Mouse (Mus musculus) cerebellum, adult 2 months (tissue): ENCODE results near the gene Onecut1. TPM values are rescaled to one million over a fixed set of nuclear protein-coding genes. Genes with fewer than 3 reads are reported as not detected.

Source experiments
- DNase-seq, 2 experiments: peaks; one replicate each; pipeline ENCODE4 v3.0.0; 2021
- H3K27ac ChIP-seq: fragments of 200-500 bp; 2 replicates; pipeline ENCODE4 v1.5.1; 2012; ENCODE audit warnings: low read length, control low read depth, inconsistent platforms; ENCODE audit not compliant: insufficient read depth
- H3K27me3 ChIP-seq: fragments of 200-500 bp; 2 replicates; pipeline ENCODE4 v1.6.1; 2012; ENCODE audit warnings: inconsistent platforms, mild to moderate bottlenecking, low read length, moderate library complexity; ENCODE audit not compliant: control insufficient read depth, insufficient read depth
- H3K4me1 ChIP-seq: fragments of 200-500 bp; 2 replicates; pipeline ENCODE4 v1.6.1; 2011; ENCODE audit warnings: low read length; ENCODE audit not compliant: control insufficient read depth, insufficient read depth
- H3K4me3 ChIP-seq: fragments of 200-500 bp; replicated peaks from 2 replicates; pipeline ENCODE3; 2011; ENCODE audit warnings: mild to moderate bottlenecking, low read depth, low read length, control low read depth; ENCODE audit not compliant: insufficient read depth
- CTCF ChIP-seq: fragments of 200-500 bp; IDR thresholded peaks from 2 replicates; pipeline ENCODE4 v1.5.1; 2011; ENCODE audit warnings: low read depth, mild to moderate bottlenecking, control low read depth, low read length, moderate library complexity, borderline replicate concordance; ENCODE audit not compliant: insufficient read depth
- POLR2A ChIP-seq: fragments of 200-500 bp; IDR thresholded peaks from 2 replicates; pipeline ENCODE4 v1.6.1; 2011; ENCODE audit warnings: low read length, control low read depth, borderline replicate concordance; ENCODE audit not compliant: insufficient read depth
- WGBS: fragments of 180-500 bp; shearing (Covaris S2); methylation state at CpG from one replicate; pipeline ENCODE4 v1.1.7; 2018; 5-methylcytosine and 5-hydroxymethylcytosine counted together
- polyA plus RNA-seq: library from polyadenylated mRNA; depleted of rRNA; stranded (reverse); fragments of >200 nt; gene quantifications from 2 replicates; pipeline ENCODE4 v1.2.3, GENCODE M21; 2012

The Onecut1 gene
- polyA plus RNA-seq, 1 experiment, result 0.21 TPM

DNA sequence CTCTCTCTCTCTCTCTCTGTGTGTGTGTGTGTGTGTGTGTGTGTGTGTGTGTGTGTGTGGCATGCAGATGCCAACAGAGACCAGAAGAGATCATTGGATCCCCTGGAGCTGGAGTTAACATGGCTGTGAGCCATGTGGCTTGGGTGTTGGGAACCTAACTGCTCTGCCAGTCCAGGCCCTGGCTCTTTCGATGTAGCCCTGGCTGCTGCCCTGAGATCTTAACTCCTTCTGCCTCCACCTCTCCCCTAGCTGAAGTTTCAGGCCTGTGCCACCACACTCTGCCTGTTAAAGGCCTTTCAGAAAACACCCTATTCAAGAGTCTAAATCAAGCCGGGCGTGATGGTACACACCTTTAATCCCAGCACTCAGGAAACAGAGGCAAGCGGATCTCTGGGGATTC is 49.7 kb downstream of the Onecut1 start:
- Histone ChIP-seq H3K27me3 (no peaks in the 10 kb centered on the region), H3K4me1 (no peaks in the 10 kb centered on the region), H3K27ac (no peak overlapping the region), H3K4me3 (no peak overlapping the region)
- no peak for DNase-seq
- TF ChIP-seq POLR2A (no peak), CTCF (no peak)
- 67% methylated on average over 4 of the region's 4 CpGs for WGBS

DNA sequence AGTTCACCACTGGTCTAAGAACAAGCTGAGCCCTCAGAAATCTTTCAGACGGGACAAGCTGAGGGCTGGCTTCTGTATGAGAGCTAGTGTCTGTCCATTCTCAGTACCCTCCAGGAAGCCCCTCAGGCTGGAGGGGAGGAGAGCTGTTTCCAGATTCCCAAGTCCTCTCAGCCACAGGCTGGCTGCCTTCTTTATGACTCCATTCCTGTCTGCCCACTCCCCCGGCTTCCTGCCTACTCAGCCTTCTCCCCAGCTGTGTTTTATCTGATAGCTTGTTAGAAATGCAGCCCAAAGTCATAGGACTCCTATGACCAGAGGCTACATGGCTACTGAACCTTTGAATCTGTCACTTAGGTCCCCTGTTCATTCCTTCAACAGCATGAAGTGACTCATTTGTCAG is 50.2 kb downstream of the Onecut1 start:
- no peak overlapping the region for H3K4me3 ChIP-seq
- H3K4me1 ChIP-seq, result no peaks in the 10 kb centered on the region
- no peak for TF ChIP-seq CTCF
- no peak for TF ChIP-seq POLR2A
- no peak overlapping the region for H3K27ac ChIP-seq
- no peak for DNase-seq
- WGBS, result 68% methylated on average over 2 of the region's 2 CpGs
- no peaks in the 10 kb centered on the region for H3K27me3 ChIP-seq

DNA sequence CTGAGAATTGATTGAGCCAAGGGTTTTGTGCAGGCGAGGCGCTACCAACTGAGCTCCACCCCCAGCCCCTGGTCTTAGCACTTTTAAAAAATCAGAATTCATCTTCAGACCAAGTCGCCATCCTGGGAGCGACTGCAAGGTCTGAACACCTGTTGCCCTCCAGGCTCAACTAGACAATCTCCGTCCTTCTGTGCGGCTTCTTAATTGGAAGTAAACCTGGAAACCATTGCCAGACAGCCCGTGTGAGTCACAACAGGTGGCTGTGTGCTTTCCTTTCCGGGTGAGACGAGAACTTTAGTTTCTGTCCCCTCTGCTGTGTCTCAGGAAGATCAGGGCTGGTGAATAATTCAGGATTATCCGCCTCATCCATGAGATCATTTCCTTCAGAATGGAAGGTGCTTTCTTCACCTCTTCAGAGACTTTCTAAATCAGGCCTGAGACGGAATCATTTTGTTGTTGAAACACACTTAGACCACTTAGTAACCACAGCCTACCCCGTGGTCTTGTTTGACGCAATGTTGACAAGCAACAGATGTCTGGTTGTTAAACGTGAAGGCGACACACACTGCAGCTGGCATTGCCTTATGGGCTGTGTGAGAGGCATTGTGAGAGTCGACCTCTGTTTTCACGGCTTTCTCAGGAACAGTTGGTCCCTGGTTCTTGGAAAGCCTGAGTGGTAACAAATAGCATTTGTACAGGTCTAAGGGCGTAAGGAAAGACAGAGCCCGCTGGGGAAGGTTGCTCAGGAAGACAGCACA is 51.1 kb downstream of the Onecut1 start:
- Histone ChIP-seq H3K4me3 (no peak overlapping the region), H3K27ac (no peak overlapping the region), H3K4me1 (no peaks in the 10 kb centered on the region), H3K27me3 (no peaks in the 10 kb centered on the region)
- 34% methylated on average over 19 of the region's 19 CpGs for WGBS
- no peak for DNase-seq
- no peak for TF ChIP-seq POLR2A
- no peak for TF ChIP-seq CTCF

DNA sequence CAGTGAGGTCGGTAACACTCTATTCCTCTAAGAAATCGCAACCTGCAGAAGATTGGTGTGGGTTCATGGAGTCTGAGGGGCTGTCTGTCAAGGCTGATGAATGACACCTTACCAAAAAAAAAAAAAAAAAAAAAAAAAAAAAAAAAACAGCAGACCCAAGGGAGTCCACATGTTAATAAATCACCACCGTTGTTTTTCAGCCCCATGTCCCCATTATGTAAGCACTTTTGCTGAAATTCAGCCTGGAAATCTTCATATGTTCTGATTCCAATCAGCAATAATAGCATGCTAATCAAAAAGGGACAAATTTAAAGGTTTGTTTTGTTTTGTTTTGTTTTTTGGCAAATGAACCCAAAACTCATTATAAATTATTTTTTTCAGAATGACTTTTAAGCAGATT is 53.9 kb downstream of the Onecut1 start:
- no peak for TF ChIP-seq POLR2A
- no peak for TF ChIP-seq CTCF
- Histone ChIP-seq H3K4me3 (no peak overlapping the region), H3K4me1 (no peaks in the 10 kb centered on the region), H3K27ac (no peak overlapping the region), H3K27me3 (no peaks in the 10 kb centered on the region)
- DNase-seq, result no peak
- 86% methylated on average over 3 of the region's 3 CpGs for WGBS

DNA sequence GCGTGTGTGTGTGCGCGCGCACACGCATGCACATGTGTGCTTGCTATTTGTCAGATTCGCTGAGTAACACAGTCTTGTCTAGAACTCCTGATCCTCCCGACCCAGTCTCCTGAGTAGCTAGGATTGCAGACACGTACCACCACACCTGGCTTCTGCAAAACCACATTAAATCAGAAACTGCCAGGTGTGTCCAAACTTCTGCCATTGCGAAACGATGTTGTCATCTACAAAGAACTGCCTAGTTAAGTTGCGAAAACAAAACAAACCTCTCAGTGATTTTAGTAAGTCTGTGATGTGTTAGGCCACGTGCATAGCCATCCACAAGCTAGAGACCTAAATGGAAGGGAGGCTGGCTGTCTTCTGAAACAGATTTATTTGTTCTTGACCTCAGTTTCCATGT is 58.7 kb downstream of the Onecut1 start:
- Histone ChIP-seq H3K4me1 (no peaks in the 10 kb centered on the region), H3K27me3 (no peaks in the 10 kb centered on the region), H3K27ac (no peak overlapping the region), H3K4me3 (no peak overlapping the region)
- no peak for DNase-seq
- no peak for TF ChIP-seq CTCF
- TF ChIP-seq POLR2A, result no peak
- WGBS, result 95% methylated on average over 12 of the region's 12 CpGs

DNA sequence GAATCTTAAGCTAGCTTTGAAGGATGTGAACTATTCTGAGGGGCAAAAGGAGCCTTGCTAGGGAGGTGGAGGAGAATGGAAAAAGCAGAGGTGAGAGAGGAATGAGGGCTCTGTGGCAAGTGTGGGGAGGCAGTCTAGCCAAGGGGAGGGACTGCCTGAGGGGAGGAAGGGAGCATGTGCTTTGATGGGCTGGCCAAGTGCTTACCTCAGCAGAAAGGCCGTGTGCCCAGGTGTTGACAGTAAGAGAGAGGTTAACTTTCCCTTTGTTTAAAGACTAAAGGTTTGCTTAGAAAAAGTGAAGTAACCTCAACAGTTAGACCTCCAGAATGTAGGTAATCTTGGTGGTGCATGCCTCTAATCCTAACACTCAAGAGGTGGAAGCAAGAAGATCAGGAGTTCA is 59.7 kb downstream of the Onecut1 start:
- Histone ChIP-seq H3K27ac (no peak overlapping the region), H3K27me3 (no peaks in the 10 kb centered on the region), H3K4me3 (no peak overlapping the region), H3K4me1 (no peaks in the 10 kb centered on the region)
- DNase-seq, result no peak
- TF ChIP-seq POLR2A, result no peak
- TF ChIP-seq CTCF, result no peak
- WGBS, result 56% methylated on average over 1 of the region's 1 CpGs

DNA sequence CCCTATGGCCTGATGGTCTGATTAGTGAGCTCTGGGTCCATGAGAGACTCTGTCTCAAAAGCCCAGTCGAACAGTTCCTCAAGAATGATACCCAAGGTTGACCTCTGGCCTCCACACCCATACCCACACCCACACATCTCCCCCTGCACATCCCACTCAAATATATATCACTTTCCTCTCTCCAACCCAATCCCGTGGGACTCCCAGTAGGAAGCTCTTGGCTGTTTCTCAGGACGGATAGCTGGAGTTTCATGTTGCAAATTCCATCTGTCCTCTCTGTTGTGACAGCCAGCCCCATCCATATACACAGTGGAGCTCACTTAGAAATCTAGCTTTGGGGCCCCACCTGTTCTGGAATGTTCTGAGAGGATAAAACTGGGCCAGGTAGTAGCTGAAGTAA is 61.2 kb downstream of the Onecut1 start:
- TF ChIP-seq CTCF (no peak), POLR2A (no peak)
- DNase-seq, result no peak
- WGBS, result 52% methylated on average over 3 of the region's 3 CpGs
- Histone ChIP-seq H3K4me3 (no peak overlapping the region), H3K27ac (no peak overlapping the region), H3K4me1 (no peaks in the 10 kb centered on the region), H3K27me3 (no peaks in the 10 kb centered on the region)

DNA sequence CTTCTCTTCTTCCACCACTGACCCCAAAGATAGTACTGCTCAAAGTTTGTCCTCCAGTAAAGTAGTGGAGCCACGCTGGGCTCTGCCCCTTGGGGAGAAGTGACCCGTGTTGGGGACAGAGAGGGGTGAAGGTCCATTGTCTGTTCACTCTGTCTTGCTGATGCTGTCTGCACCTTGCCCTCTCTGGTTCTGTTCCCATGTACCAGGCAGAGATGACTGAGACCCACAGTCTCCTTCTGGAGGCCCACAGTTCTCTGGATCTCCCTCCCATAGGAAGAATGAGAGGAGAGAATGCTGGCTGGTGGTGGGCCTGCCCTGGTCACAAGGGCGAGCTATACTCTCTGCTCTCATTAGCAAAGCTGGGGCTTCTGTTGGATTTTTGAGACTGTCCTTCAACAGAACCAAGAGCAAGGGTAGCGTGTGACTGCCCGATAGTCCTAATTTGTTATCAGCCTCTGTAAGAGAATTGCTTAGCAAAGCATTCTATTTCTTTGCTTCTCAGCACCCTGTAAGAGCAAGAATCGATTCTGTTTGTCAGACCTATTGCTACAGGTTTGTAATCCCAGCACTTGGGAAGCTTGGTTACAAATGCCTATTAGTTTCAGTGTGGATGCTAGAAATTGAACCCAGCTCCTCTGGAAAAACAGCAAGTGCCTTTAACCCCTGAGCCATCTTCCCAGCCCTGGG is 61.7 kb downstream of the Onecut1 start:
- no peak overlapping the region for H3K27ac ChIP-seq
- WGBS, result 83% methylated on average over 6 of the region's 6 CpGs
- H3K4me1 ChIP-seq, result no peaks in the 10 kb centered on the region
- H3K4me3 ChIP-seq, result no peak overlapping the region
- no peaks in the 10 kb centered on the region for H3K27me3 ChIP-seq
- no peak for DNase-seq
- TF ChIP-seq POLR2A, result no peak
- TF ChIP-seq CTCF, result no peak
